Mouse (Mus musculus): ENCODE data around the gene Ldhd. TPM values are rescaled to one million over a fixed set of nuclear protein-coding genes. Genes with fewer than 3 reads are reported as not detected.

The Ldhd gene
- total RNA-seq, 2 experiments from 2014 or later: 0.15 TPM; not detected in 1

DNA sequence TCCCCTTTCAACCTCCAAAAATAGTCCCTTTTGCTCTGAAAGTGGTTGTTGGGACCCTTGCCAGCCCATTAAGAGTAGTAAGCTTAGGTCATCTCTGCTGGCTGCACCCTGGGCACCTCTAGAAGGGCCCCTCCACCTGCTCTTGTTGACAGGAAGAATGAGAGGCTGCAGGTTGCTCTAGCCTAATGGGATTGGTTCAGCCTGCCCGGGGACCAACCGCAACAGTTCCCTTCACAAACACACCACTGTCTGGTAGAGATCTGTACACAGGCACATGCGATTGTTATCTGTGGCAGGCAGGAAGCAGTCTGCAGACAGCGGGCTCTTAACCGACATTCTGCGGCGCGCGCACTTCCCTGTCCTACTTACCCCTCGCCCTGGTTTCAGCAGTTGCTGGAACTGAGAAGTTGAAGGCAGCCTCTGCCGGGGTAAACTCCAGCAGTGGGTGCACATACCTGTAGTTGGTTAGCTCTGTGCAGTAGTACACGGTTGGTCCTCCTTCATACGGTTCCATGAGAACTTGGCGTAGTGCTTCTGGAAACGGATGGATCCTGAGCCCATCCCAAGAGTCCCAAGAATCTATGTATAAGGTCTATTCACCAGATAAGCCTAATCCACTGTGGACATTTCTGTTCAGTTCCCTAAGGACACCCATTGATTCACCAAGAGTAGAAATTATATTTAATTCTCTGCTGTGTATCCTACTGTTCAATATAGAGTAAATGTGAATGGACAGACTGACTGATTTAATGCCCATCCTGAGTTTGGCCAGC is 34.3 kb downstream of the Ldhd start:
- peak; percentile 85 for ATAC-seq (replicated peaks; ENCODE audit: poor library complexity)

GRCm38 (mm10) chr8:111594951-111595350 is 35.2 kb downstream of the Ldhd start:
- ATAC-seq (replicated peaks; ENCODE audit: poor library complexity): no peak

GRCm38 (mm10) chr8:111594044-111594840 is 35.9 kb downstream of the Ldhd start:
- ATAC-seq (replicated peaks; ENCODE audit: poor library complexity): no peak

DNA sequence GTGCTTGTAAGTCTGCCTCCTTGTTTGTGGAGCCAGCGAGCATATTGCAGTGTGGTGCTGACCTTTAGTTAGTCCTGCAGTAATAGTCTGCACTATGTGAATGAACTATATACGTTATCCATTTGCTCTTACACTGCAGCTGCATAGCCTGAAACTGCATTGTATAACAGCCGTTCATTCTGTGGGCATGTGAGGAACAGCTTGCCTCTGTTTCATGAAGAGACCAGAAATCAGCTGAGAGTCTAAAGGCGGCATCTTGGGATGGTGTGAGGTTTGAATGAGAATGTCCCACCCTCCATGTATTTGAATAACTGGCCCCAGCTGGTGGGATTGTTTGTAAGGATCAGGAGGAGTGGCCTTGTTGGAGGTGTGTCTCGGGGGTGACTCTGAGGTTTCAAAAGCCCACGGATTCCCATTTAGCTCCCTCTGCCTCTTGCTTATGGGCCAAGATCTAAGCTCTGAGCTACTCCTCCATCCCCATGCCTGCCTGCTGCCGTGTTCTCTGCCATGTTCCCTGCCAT is 37.7 kb downstream of the Ldhd start:
- no peak for ATAC-seq (replicated peaks; ENCODE audit: poor library complexity)

DNA sequence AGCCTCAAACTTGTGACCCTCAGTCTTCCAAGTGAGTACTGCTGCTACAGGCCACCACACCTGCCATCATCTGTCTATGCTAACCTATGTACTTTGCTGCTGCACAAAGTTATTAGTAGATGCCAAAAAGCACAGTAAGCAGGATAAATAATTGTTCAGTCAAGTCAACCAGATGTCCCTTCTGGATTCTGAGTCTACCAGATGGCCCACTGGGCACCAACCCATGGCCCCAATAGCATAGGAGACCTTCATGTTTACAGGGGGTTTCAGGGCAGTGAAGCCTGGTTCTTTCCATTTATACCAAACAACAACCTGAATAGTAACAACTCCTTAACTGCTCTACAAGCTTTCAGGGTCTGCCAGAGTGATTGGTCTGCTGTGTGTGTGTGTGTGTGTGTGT is 39.0 kb downstream of the Ldhd start:
- no peak for ATAC-seq (replicated peaks; ENCODE audit: poor library complexity)

DNA sequence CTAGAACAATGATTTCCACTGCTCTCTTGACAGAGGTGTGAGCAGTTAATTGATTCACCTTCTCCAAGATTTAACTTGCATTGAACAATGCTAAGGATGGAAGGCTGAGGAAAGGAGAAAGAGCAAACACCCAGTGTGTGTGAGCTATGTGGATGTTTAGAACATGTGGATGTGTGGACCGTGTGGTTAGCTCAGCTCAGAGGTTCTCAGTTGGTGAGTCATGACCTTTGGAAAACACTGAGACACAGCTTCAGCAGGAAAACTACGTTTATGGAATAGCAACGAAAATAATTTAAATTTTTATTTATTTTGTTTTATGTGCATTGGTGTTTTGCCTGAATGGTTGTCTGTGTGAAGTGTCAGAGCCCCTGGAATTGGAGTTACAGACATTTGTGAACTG is 40.0 kb downstream of the Ldhd start:
- ATAC-seq (replicated peaks; ENCODE audit: poor library complexity): no peak

DNA sequence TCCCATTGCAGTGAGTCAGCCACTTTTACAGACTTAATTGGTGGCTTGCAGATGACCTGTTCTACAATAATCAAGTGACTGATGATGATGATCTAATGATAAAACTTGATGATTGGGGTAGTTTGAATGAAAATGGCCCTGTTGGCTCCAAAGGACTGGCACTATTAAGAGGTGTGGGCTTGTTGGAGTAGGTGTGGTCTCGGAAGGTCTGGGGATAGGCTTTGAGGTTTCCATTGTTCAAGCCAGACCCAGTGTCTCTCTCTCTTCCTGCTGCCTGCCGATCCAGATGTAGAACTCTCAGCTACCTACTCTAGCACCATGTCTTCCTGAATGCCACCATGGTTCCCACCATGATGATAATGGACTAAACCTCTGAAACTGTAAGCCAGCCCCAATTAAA is 41.8 kb downstream of the Ldhd start:
- ATAC-seq (replicated peaks; ENCODE audit: poor library complexity): no peak

DNA sequence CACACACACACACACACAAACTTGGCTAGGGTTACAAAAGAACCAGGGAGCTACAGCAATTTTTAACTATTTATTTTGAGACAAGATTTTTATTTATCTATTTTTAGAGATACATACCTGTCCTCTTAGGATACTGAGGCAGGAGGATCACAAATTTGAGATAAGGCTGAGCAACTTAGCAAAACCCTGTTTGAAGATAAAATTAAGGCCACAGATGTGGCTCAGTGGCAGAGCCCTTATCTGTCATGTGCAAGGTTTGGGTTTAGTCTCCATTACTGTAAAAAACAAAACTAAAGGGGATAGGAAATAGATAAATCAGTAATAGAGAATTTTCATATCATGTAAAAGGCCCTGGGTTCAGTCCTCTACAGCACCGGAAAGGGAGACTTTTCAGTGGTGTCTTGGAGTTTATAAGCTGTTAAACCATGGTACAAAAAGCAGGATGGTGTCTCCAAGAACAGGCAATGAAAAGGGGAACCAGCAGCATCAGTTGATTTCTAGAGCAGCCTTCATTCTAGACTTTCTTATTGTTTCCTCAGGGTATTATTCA is 42.6 kb downstream of the Ldhd start:
- ATAC-seq (replicated peaks; ENCODE audit: poor library complexity): peak; percentile 67

DNA sequence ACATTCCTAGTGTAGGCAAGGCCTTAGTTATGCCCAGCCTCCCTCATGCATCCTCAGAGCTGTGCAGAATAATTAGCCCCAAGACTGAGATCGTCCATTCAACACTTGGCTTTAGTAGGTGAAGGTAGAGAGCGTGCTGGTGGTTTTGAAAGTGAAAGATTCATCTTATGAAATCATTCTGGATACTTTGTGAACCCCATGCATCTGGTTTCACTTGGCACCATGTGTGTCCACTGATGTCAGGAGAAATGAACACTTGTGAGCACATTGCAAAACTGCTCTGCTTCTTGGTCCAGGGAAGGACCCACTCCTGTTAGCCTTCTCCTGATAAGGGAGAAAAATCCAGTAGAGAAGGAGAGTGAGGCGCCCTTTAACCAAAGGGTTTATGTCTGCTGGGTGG is 45.2 kb downstream of the Ldhd start:
- ATAC-seq (replicated peaks; ENCODE audit: poor library complexity): peak; percentile 18

DNA sequence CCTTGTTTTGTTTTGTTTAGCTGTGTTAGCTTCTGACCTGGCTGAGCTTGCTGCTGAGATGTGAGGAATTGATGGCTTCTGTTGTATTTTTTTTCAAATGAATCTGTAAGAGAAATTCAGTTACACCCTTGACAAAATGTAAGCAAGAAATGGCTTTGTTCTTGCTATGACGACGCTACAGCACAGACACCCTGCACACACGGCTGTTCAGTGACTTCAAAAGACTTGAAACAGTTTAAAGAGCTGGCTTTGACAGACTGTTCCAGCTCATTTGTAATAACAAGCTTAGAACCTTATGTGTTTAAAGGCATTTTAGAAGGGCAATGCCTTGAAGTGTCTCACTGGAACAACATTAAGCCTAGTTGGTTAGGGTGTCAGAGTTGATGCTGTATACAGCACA is 47.8 kb downstream of the Ldhd start:
- ATAC-seq (replicated peaks; ENCODE audit: poor library complexity): no peak

- no peak for ATAC-seq (replicated peaks; ENCODE audit: poor library complexity)
Observed at GRCm38 (mm10) chr8:111580306-111580705, 49.9 kb downstream of the Ldhd start.

- no peak for ATAC-seq (replicated peaks; ENCODE audit: poor library complexity)
Observed at GRCm38 (mm10) chr8:111579318-111579717, 50.9 kb downstream of the Ldhd start.

DNA sequence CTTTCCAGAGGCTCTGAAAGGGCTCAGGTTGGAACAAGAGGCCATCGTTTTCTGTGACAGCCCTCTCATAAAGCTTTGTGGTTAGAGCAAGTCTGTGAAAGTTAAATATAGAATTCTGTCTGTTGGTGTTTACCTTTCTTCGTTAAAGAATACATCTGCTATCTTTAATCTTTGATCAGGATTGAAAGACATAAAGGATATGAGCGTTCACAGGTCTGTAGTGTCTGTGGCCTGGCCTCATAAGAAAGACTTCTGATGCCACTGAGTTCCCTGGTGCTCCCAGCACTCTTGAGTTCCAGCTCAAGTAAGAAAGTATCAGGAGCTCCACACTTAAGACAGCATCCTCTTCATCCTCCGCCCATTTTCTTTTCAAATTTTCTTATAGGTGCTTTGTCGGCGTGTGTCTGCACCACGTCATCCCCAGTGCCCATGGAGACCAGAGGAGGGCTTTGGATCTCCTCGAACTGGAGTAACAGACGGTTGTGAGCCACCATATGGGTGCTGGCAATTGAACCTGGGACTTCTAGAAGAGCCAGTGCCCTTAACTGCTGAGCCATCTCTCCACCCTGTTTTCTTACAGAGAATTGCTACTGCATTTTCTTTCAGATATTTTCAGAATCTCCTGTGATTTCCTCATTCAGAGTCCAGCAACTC is 52.2 kb downstream of the Ldhd start:
- no peak for ATAC-seq (replicated peaks; ENCODE audit: poor library complexity)

GRCm38 (mm10) chr8:111576501-111576900 is 53.7 kb downstream of the Ldhd start:
- no peak for ATAC-seq (replicated peaks; ENCODE audit: poor library complexity)

DNA sequence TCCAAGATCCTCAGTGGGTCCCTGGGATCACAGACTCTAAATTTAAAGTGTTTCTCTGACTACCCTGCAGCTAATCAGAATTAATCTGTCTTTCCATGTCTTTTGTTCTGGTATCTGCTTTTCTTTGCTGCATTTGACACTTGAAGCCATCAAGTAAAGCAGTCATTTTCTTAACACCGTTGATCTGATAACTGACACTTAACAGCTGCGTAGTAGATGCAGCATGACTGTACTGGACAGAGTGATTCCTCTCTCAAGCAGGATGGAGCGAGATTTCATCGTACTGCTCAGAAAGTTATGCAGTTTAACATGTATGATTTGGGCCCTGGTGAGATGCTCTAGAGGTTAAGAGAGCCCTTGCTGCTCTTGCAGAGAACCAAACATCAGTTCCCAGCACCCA is 54.7 kb downstream of the Ldhd start:
- no peak for ATAC-seq (replicated peaks; ENCODE audit: poor library complexity)

- no peak for ATAC-seq (replicated peaks; ENCODE audit: poor library complexity)
Observed at GRCm38 (mm10) chr8:111574016-111574415, 56.2 kb downstream of the Ldhd start.

Other genes starting within 250 kb of the Ldhd start
- not detected in 2 replicates for gene Fa2h, start 236.6 kb downstream of the Ldhd start, total RNA-seq (2015)
- gene Fa2h, start 236.6 kb downstream of the Ldhd start, total RNA-seq (2017): not detected in 2 replicates
- 4.5 and 6.8 TPM in 2 replicates for gene Wdr59, start 108.3 kb downstream of the Ldhd start, total RNA-seq (2015)
- 5.7 and 6.3 TPM in 2 replicates for gene Wdr59, start 108.3 kb downstream of the Ldhd start, total RNA-seq (2017)
- gene Znrf1, start 94.3 kb downstream of the Ldhd start, total RNA-seq (2015): 71.1 and 76.6 TPM in 2 replicates
- 57.9 and 66.1 TPM in 2 replicates for gene Znrf1, start 94.3 kb downstream of the Ldhd start, total RNA-seq (2017)
- 14.7 and 16.9 TPM in 2 replicates for gene Zfp1, start 13.0 kb upstream of the Ldhd start, total RNA-seq (2015)
- gene Zfp1, start 13.0 kb upstream of the Ldhd start, total RNA-seq (2017): 11.2 and 19.2 TPM in 2 replicates
- gene Ctrb1, start 60.6 kb upstream of the Ldhd start, total RNA-seq (2015): not detected in 2 replicates
- gene Ctrb1, start 60.6 kb upstream of the Ldhd start, total RNA-seq (2017): not detected in 2 replicates
- gene Bcar1, start 113.4 kb upstream of the Ldhd start, total RNA-seq (2015): 0.15 TPM in 1 of 2 replicates, not detected in the other
- gene Bcar1, start 113.4 kb upstream of the Ldhd start, total RNA-seq (2017): not detected in 2 replicates
- 147 and 168 TPM in 2 replicates for gene Cfdp1, start 223.9 kb upstream of the Ldhd start, total RNA-seq (2015)
- 176 and 251 TPM in 2 replicates for gene Cfdp1, start 223.9 kb upstream of the Ldhd start, total RNA-seq (2017)
- gene Tmem170, start 246.4 kb upstream of the Ldhd start, total RNA-seq (2015): 1.8 and 3.8 TPM in 2 replicates
- gene Tmem170, start 246.4 kb upstream of the Ldhd start, total RNA-seq (2017): 0.78 and 0.87 TPM in 2 replicates

All from megakaryocyte progenitor cell, adult 5-6 weeks (primary cell).